Mouse (Mus musculus) CH12.LX (cell line): ENCODE measurements around the gene Acta1. TPM values are rescaled to one million over a fixed set of nuclear protein-coding genes. Genes with fewer than 3 reads are reported as not detected.

ENCODE experiments used
- DNase-seq: peaks from one replicate; pipeline ENCODE4 v3.0.0-alpha.2; 2013; ENCODE audit errors: extremely low read depth
- H3K27ac ChIP-seq: 2 replicates; pipeline ENCODE4 v1.5.1; 2012; ENCODE audit warnings: low read depth, mild to moderate bottlenecking, control low read depth, moderate library complexity; ENCODE audit not compliant: insufficient read depth
- H3K27me3 ChIP-seq: replicated peaks from 2 replicates; pipeline ENCODE3; 2012; ENCODE audit warnings: inconsistent platforms
- H3K36me3 ChIP-seq, 2 experiments: replicated peaks in 1 of 2; 2 replicates each; pipeline versions ENCODE3 to v1.6.1; 2012; ENCODE audit warnings: inconsistent platforms in 1 of 2, low read length in 1 of 2, mild to moderate bottlenecking in 1 of 2, mixed read lengths in 1 of 2, moderate library complexity in 1 of 2; ENCODE audit not compliant: control insufficient read depth in 1 of 2, insufficient read depth in 1 of 2
- H3K4me1 ChIP-seq, 2 experiments: 2 replicates each; pipeline ENCODE4 v1.6.1; 2012; ENCODE audit warnings: inconsistent platforms in 1 of 2, moderate library complexity in 1 of 2; ENCODE audit not compliant: insufficient read depth in 2 of 2, control insufficient read depth in 1 of 2
- H3K4me2 ChIP-seq: 2 replicates; pipeline ENCODE4 v1.6.1; 2012; ENCODE audit warnings: low read depth, mild to moderate bottlenecking, control low read depth; ENCODE audit not compliant: poor library complexity, insufficient read depth, severe bottlenecking
- H3K4me3 ChIP-seq, 3 experiments: fragments of 150-350 bp in 1 of 3; sonication (generic) in 1 of 3; replicated peaks in 1 of 3; 2 replicates each; pipeline versions ENCODE3 to v1.5.1; 2011 to 2012; ENCODE audit warnings: low read depth in 2 of 3, low read length in 2 of 3, mild to moderate bottlenecking in 2 of 3, moderate library complexity in 2 of 3, control low read depth in 1 of 3, improper control_type of control experiment in 1 of 3, inconsistent platforms in 1 of 3, mixed read lengths in 1 of 3; ENCODE audit not compliant: poor library complexity in 1 of 3
- H3K79me2 ChIP-seq: replicated peaks from 2 replicates; pipeline ENCODE4 v1.6.1; 2012; ENCODE audit warnings: mild to moderate bottlenecking, moderate library complexity; ENCODE audit not compliant: control insufficient read depth, poor library complexity, insufficient read depth, severe bottlenecking; ENCODE audit errors: extremely low read depth
- H3K9ac ChIP-seq: 2 replicates; pipeline ENCODE4 v1.6.1; 2012; ENCODE audit warnings: low read depth, mild to moderate bottlenecking, control low read depth, moderate library complexity; ENCODE audit not compliant: insufficient read depth
- H3K9me3 ChIP-seq: replicated peaks from 2 replicates; pipeline ENCODE3; 2012; ENCODE audit warnings: low read length, inconsistent platforms, mixed read lengths
- BHLHE40 ChIP-seq: IDR thresholded peaks from 2 replicates; pipeline ENCODE4 v1.6.1; 2011; ENCODE audit warnings: mild to moderate bottlenecking, low read depth, low read length, improper control_type of control experiment
- CHD1 ChIP-seq: IDR thresholded peaks from 2 replicates; pipeline ENCODE4 v1.6.1; 2012; ENCODE audit warnings: low read depth, low read length, improper control_type of control experiment, inconsistent platforms
- CHD2 ChIP-seq: IDR thresholded peaks from 2 replicates; pipeline ENCODE4 v1.6.1; 2011; ENCODE audit warnings: low read length, improper control_type of control experiment
- E2F4 ChIP-seq: IDR thresholded peaks from 2 replicates; pipeline ENCODE4 v1.6.1; 2011; ENCODE audit warnings: low read depth, low read length, improper control_type of control experiment; ENCODE audit not compliant: insufficient replicate concordance
- EP300 ChIP-seq: IDR thresholded peaks from 2 replicates; pipeline ENCODE4 v1.6.1; 2011; ENCODE audit warnings: low read length, improper control_type of control experiment
- JUND ChIP-seq: conservative IDR thresholded peaks from 2 replicates; pipeline ENCODE4 v1.6.1; 2011; ENCODE audit warnings: low read depth, low read length, improper control_type of control experiment
- KAT2A ChIP-seq: IDR thresholded peaks from 2 replicates; pipeline ENCODE4 v1.6.1; 2012; ENCODE audit warnings: low read length, improper control_type of control experiment, inconsistent platforms; ENCODE audit not compliant: insufficient replicate concordance
- MAZ ChIP-seq: IDR thresholded peaks from 2 replicates; pipeline ENCODE4 v1.6.1; 2012; ENCODE audit warnings: low read depth, mild to moderate bottlenecking, inconsistent platforms, low read length, improper control_type of control experiment, moderate library complexity
- MXI1 ChIP-seq: IDR thresholded peaks from 2 replicates; pipeline ENCODE4 v1.6.1; 2011; ENCODE audit warnings: mild to moderate bottlenecking, low read depth, low read length, improper control_type of control experiment
- NELFE ChIP-seq: IDR thresholded peaks from 2 replicates; pipeline ENCODE4 v1.6.1; 2011; ENCODE audit warnings: low read depth, low read length, improper control_type of control experiment
- POLR2A ChIP-seq: IDR thresholded peaks from 2 replicates; pipeline ENCODE4 v1.6.1; 2011; ENCODE audit warnings: low read depth, mild to moderate bottlenecking, improper control_type of control experiment, low read length
- SMC3 ChIP-seq: IDR thresholded peaks from 2 replicates; pipeline ENCODE4 v1.6.1; 2011; ENCODE audit warnings: low read depth, low read length, improper control_type of control experiment
- UBTF ChIP-seq: IDR thresholded peaks from 2 replicates; pipeline ENCODE4 v1.6.1; 2012; ENCODE audit warnings: low read depth, mild to moderate bottlenecking, inconsistent platforms, low read length, improper control_type of control experiment, moderate library complexity
- ZC3H11A ChIP-seq: IDR thresholded peaks from 2 replicates; pipeline ENCODE4 v1.6.1; 2012; ENCODE audit warnings: low read depth, mild to moderate bottlenecking, inconsistent platforms, low read length, improper control_type of control experiment
- ZKSCAN1 ChIP-seq: IDR thresholded peaks from 2 replicates; pipeline ENCODE4 v1.6.1; 2012; ENCODE audit warnings: low read depth, inconsistent platforms, low read length, improper control_type of control experiment, borderline replicate concordance
- ZNF384 ChIP-seq: IDR thresholded peaks from 2 replicates; pipeline ENCODE4 v1.6.1; 2012; ENCODE audit warnings: low read depth, low read length, improper control_type of control experiment, inconsistent platforms
- dilution Hi-C: fragments of 300-500 bp; cut with MboI; formaldehyde crosslinking; loops from 2 replicates; pipeline ENCODE4 v1.14.3; 2020; ENCODE audit warnings: low sequenced_read_pairs; ENCODE audit not compliant: extremely low pct_unique_long_range_greater_than_20kb, extremely low pct_ligation_motif_present
- in situ Hi-C: fragments of 300-500 bp; cut with MboI; formaldehyde crosslinking; loops from 3 replicates; pipeline ENCODE4 v1.14.3; 2019; ENCODE audit warnings: low sequenced_read_pairs, low pct_ligation_motif_present, low pct_unique_long_range_greater_than_20kb, mixed read lengths
- polyA plus RNA-seq: library from polyadenylated mRNA; unstranded; fragments of >175 nt; gene quantifications from 2 replicates; pipeline ENCODE4 v1.2.1, GENCODE M21; 2012; ENCODE audit warnings: low read depth; ENCODE audit not compliant: insufficient read length
- total RNA-seq, 2 experiments: library from RNA; depleted of rRNA; stranded (reverse); fragments of 300-350 nt in 1 of 2; fragments of >200 nt in 1 of 2; gene quantifications; 2 replicates each; pipeline ENCODE4 v1.2.3; 2012 to 2014

The Acta1 gene
- total and polyA plus RNA-seq, 3 experiments: 0.27 TPM; not detected in 2

DNA sequence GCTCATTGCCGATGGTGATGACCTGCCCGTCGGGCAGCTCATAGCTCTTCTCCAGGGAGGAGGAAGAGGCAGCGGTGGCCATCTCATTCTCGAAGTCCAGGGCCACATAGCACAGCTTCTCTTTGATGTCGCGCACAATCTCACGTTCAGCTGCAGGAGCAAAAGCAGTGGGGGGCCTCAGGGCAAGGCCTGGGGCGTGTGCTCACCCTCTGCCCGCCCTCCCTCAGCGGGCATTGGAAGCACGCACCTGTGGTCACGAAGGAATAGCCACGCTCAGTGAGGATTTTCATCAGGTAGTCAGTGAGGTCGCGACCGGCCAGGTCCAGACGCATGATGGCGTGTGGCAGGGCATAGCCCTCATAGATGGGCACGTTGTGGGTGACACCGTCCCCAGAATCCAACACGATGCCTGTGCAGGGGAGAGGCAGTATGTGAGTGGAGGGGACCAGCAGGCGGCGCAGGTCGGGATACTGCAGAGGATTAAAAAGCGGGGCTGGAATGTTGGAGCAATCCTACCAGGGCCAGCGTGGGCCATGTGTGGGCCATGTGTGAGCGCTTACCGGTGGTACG is 1.9 kb downstream of the Acta1 start:
- Histone ChIP-seq H3K79me2 (no peaks in the 10 kb centered on the region), H3K4me1 (no peaks in the 10 kb centered on the region)
- no peak for TF ChIP-seq JUND
- TF ChIP-seq, all 38 proteins: peak for 0
- dilution Hi-C loops: no loop called here
- H3K4me2 ChIP-seq: no peak overlapping the region
- no peak overlapping the region for H3K9ac ChIP-seq
- H3K36me3 ChIP-seq: peaks cover 0 to 8% of the 10 kb centered on the region in 2 experiments
- in situ Hi-C loops: no loop called here
- H3K4me3 ChIP-seq: no peak overlapping the region
- H3K27ac ChIP-seq: no peak overlapping the region
- DNase-seq: no peak
- H3K9me3 ChIP-seq: no peaks in the 10 kb centered on the region
- H3K27me3 ChIP-seq: peaks cover 29% of the 10 kb centered on the region

DNA sequence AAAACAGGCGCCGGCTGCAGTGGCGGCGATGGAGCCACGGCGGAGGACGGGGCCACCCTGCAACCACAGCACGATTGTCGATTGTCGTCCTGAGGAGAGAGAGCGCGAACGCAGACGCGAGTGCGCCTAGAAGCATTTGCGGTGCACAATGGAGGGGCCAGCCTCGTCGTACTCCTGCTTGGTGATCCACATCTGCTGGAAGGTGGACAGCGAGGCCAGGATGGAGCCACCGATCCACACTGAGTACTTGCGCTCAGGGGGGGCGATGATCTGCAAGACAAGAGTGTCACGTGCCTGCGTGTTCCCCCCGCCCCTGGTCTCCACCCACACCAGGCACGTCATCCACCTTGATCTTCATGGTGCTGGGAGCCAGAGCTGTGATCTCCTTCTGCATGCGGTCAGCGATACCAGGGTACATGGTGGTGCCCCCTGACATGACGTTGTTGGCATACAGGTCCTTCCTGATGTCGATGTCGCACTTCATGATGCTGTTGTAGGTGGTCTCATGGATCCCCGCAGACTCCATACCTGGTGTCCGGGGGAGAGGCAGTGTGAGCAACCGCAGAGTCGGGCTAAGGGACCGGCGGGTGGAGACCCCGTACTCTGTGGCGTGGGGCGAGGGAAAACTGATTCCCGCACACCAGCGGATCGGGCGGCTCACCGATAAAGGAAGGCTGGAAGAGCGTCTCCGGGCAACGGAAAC is 2.5 kb downstream of the Acta1 start:
- in situ Hi-C loops: no loop called here
- DNase-seq: no peak
- no peak overlapping the region for H3K9ac ChIP-seq
- no peak overlapping the region for H3K4me3 ChIP-seq
- H3K27me3 ChIP-seq: peaks cover 35% of the 10 kb centered on the region
- dilution Hi-C loops: no loop called here
- TF ChIP-seq KAT2A (no peak), MXI1 (no peak), UBTF (no peak), ZNF384 (no peak)
- TF ChIP-seq, all 38 proteins: peak for 0
- Histone ChIP-seq H3K27ac (no peak overlapping the region), H3K9me3 (peaks cover 5% of the 10 kb centered on the region), H3K4me2 (no peak overlapping the region), H3K4me1 (no peaks in the 10 kb centered on the region), H3K79me2 (no peaks in the 10 kb centered on the region), H3K36me3 (peaks cover 0 to 4% of the 10 kb centered on the region in 2 experiments)

DNA sequence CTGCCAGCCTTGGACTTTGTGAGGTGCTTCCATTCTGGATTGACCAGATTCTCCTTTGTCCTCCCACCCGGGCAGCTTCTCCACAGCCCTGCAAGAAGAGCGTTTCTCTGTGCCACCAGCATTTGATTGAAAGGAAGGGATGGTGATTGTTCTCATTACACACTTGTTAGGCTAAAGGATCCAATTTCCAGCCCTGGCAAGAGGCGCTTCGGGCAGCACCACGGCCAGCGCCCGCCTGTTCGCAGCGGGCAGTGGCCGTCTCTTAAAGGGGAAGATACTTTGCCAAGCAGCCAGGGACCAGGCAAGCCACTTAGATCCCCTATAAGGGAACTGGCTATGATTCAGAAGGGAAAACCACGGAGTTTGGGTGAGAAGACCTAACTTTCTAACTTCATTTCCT is 3.3 kb downstream of the Acta1 start:
- H3K9me3 ChIP-seq: peaks cover 5% of the 10 kb centered on the region
- dilution Hi-C loops: no loop called here
- no peaks in the 10 kb centered on the region for H3K4me1 ChIP-seq
- H3K27ac ChIP-seq: no peak overlapping the region
- no peak overlapping the region for H3K4me2 ChIP-seq
- TF ChIP-seq ZKSCAN1 (no peak), POLR2A (no peak), E2F4 (no peak), MAZ (no peak), SMC3 (no peak), EP300 (no peak), CHD2 (no peak), UBTF (no peak), NELFE (no peak), CHD1 (no peak), BHLHE40 (no peak), KAT2A (no peak), ZC3H11A (no peak)
- TF ChIP-seq, all 38 proteins: peak for 0
- in situ Hi-C loops: no loop called here
- no peak for DNase-seq
- Histone ChIP-seq H3K4me3 (no peak overlapping the region), H3K36me3 (no peaks in the 10 kb centered on the region), H3K27me3 (peaks cover 42% of the 10 kb centered on the region), H3K79me2 (no peaks in the 10 kb centered on the region), H3K9ac (no peak overlapping the region)
